Comparison of ENCODE assay signal across 9 mouse cellular contexts in the genomic region with DNA sequence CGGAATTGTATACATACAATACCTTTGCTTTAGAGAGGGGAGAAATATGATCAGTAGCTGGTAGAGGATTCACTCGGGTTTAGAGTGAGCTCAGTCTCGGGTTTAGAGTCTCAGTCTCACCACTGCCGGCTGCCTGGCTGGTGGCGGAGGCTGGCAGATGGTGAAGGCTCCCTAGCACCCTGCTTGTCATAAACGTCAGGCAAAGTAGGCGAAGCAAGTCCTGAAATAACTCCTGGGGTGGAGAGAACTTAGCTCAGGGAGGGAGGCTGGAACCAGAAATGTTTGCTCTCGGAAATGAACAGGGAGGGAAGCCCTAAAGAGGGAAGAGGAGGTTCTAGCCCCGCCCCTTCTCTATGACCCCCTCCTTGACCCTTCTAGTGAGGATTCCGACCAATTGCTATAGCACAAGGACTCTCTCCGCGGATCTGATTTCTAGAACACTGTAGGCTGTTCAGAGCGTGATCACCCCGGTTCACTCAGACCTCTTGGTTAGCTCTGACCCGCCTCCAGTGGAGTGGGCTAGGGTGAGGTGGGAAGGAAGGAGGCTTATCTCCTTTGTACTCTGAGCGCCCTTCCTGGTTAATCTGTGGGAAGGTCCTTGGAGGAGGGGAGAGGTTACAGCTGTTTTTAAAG. TPM values are rescaled to one million over a fixed set of nuclear protein-coding genes. Genes with fewer than 3 reads are reported as not detected.
A peak's percentile ranks its signal among the peaks of the same experiment; 100 is the strongest.
DNase-seq lines count a peak whose midpoint lies in the region; ATAC-seq lines count a peak whose summit lies in the region.
"Had no signal": no experiment of that assay in that cellular context is flagged by ENCODE, and none has a peak within 500 bp of the region (broad histone marks: within the 10 kb centered on the region; RNA-seq: fewer than 3 reads in every experiment).

No protein-coding gene starts in this region.

- intact Hi-C loops in left cerebral cortex, postnatal 4 days (cut with DNase I): no loop called here

- no peak overlapping the region for H3K4me2 ChIP-seq in embryonic facial prominence, embryonic 15.5 days (replicated peaks)
- H3K4me2 ChIP-seq in liver, embryonic 13.5 days: peak overlapping the region; percentile 43
- H3K4me2 ChIP-seq: limb, embryonic 13.5 days had no signal

- peaks cover 10% of the 10 kb centered on the region for H3K4me1 ChIP-seq in embryonic facial prominence, embryonic 15.5 days
- H3K4me1 ChIP-seq in liver, embryonic 13.5 days (replicated peaks): peaks cover 51% of the 10 kb centered on the region
- H3K4me1 ChIP-seq: limb, embryonic 13.5 days had no signal

- H3K9me3 ChIP-seq in embryonic facial prominence, embryonic 15.5 days (replicated peaks): no peaks in the 10 kb centered on the region
- H3K9me3 ChIP-seq in liver, embryonic 13.5 days (replicated peaks): no peaks in the 10 kb centered on the region
- H3K9me3 ChIP-seq: limb, embryonic 13.5 days had no signal

- H3K27ac ChIP-seq in embryonic facial prominence, embryonic 15.5 days (replicated peaks): 0 out of 2 replicates have a peak overlapping the region, but pooled peaks have one; percentile 34
- H3K27ac ChIP-seq in liver, embryonic 13.5 days: no peak overlapping the region; the same call in 1 of the 2 replicates
- H3K27ac ChIP-seq: limb, embryonic 13.5 days had no signal

- H3K4me3 ChIP-seq in embryonic facial prominence, embryonic 15.5 days (replicated peaks): no peak overlapping the region
- H3K4me3 ChIP-seq in liver, embryonic 13.5 days (replicated peaks): 0 out of 2 replicates have a peak overlapping the region, but pooled peaks have one; percentile 12
- H3K4me3 ChIP-seq: limb, embryonic 13.5 days had no signal

- WGBS in embryonic facial prominence, embryonic 15.5 days: 25% methylated on average over 16 of the region's 16 CpGs
- 17% methylated on average over 16 of the region's 16 CpGs for WGBS in liver, embryonic 13.5 days (ENCODE audit: insufficient replicate concordance)

- no peaks in the 10 kb centered on the region for H3K36me3 ChIP-seq in embryonic facial prominence, embryonic 15.5 days
- no peaks in the 10 kb centered on the region for H3K36me3 ChIP-seq in liver, embryonic 13.5 days
- H3K36me3 ChIP-seq: limb, embryonic 13.5 days had no signal

- H3K9ac ChIP-seq in embryonic facial prominence, embryonic 15.5 days: no peak overlapping the region
- H3K9ac ChIP-seq in liver, embryonic 13.5 days: peak overlapping the region; percentile 17; the same call in 1 of the 2 replicates
- H3K9ac ChIP-seq: limb, embryonic 13.5 days had no signal

- ATAC-seq in embryonic facial prominence, embryonic 15.5 days (ENCODE audit: insufficient number of reproducible peaks, low FRiP score, low TSS enrichment, low read depth): no peak
- 0 out of 2 replicates have a peak, but pooled peaks have one; percentile 29 for ATAC-seq in liver, embryonic 13.5 days (ENCODE audit: low read depth)

- H3K27me3 ChIP-seq in embryonic facial prominence, embryonic 15.5 days: no peaks in the 10 kb centered on the region
- H3K27me3 ChIP-seq in liver, embryonic 13.5 days: no peaks in the 10 kb centered on the region
- H3K27me3 ChIP-seq: limb, embryonic 13.5 days had no signal

- peak; percentile 76 for DNase-seq in left cerebral cortex, adult 11 months (ENCODE audit: low spot score)
- no peak for DNase-seq in left cerebral cortex, postnatal 4 days
- DNase-seq in heart, postnatal 4 days: peak; percentile 45
- no peak for DNase-seq in liver, embryonic 13.5 days
- peak; percentile 38 for DNase-seq in right cerebral cortex, postnatal 4 days
- DNase-seq in thymus, postnatal 4 days: no peak
- DNase-seq in gastrocnemius, postnatal 25 days: no peak

RNA-seq across cellular contexts. Expression of gene Arl4d, which starts 7.8 kb away (rescaled TPM):
- 10 to 100 TPM; 23.3 to 26.5 TPM for total RNA-seq in left cerebral cortex, postnatal 4 days (2021)
- 6.0 and 6.9 TPM in 2 replicates for polyA plus RNA-seq in embryonic facial prominence, embryonic 15.5 days (2015; fragmentation: Nextera tagmentation; extraction: Ambion mirVana)
- 10 to 100 TPM; 17.9 to 20.5 TPM for total RNA-seq in heart, postnatal 4 days (2021)
- polyA plus RNA-seq in liver, embryonic 13.5 days (2015; fragmentation: Nextera tagmentation; extraction: Ambion mirVana): 1.1 TPM in 2 replicates
- 1 to 10 TPM; 5.7 to 5.8 TPM for total RNA-seq in gastrocnemius, postnatal 25 days (2021)

RNA-seq across cellular contexts. Expression of gene Rdm1, which starts 46.1 kb away (rescaled TPM):
- 1 to 10 TPM; 4.5 to 4.7 TPM for total RNA-seq in left cerebral cortex, postnatal 4 days (2021)
- polyA plus RNA-seq in embryonic facial prominence, embryonic 15.5 days (2015; fragmentation: Nextera tagmentation; extraction: Ambion mirVana): 51.1 and 54.6 TPM in 2 replicates
- total RNA-seq in heart, postnatal 4 days (2021): 10 to 100 TPM; 29.2 to 35.0 TPM
- polyA plus RNA-seq in liver, embryonic 13.5 days (2015; fragmentation: Nextera tagmentation; extraction: Ambion mirVana): 8.3 and 8.6 TPM in 2 replicates
- total RNA-seq in gastrocnemius, postnatal 25 days (2021): 10 to 100 TPM; 21.6 to 25.0 TPM

RNA-seq across cellular contexts. Expression of gene Dhx8, which starts 59.6 kb away (rescaled TPM):
- total RNA-seq in left cerebral cortex, postnatal 4 days (2021): 10 to 100 TPM; 37.2 to 41.2 TPM
- polyA plus RNA-seq in embryonic facial prominence, embryonic 15.5 days (2015; fragmentation: Nextera tagmentation; extraction: Ambion mirVana): 32.4 and 36.4 TPM in 2 replicates
- total RNA-seq in heart, postnatal 4 days (2021): 10 to 100 TPM; 21.6 to 21.7 TPM
- polyA plus RNA-seq in liver, embryonic 13.5 days (2015; fragmentation: Nextera tagmentation; extraction: Ambion mirVana): 19.0 and 20.5 TPM in 2 replicates
- 10 to 100 TPM; 12.4 TPM for total RNA-seq in gastrocnemius, postnatal 25 days (2021)

Comparison
In these comparisons a context has a peak if more than half of its experiments do, and no peak if none do; other contexts are left out.
1. DNase-seq: peak in left cerebral cortex, adult 11 months (single experiment), heart, postnatal 4 days (single experiment) and right cerebral cortex, postnatal 4 days (single experiment); none in left cerebral cortex, postnatal 4 days (single experiment), liver, embryonic 13.5 days (single experiment), thymus, postnatal 4 days (single experiment) and gastrocnemius, postnatal 25 days (single experiment).